Mouse (Mus musculus): ENCODE results near the gene Oit1. TPM values are rescaled to one million over a fixed set of nuclear protein-coding genes. Genes with fewer than 3 reads are reported as not detected.

Gene Oit1
- polyA plus RNA-seq, 1 experiment from 2014 or later = 0.22 TPM

- ATAC-seq (ENCODE audit: insufficient number of reproducible peaks, insufficient read depth, low FRiP score, low TSS enrichment, low read depth) = no peak
Measured at GRCm38 (mm10) chr14:8315169-8315568, 63.4 kb downstream of the Oit1 start.

GRCm38 (mm10) chr14:8314536-8314935 lies 64.0 kb downstream of the Oit1 start:
- no peak for ATAC-seq (ENCODE audit: insufficient number of reproducible peaks, insufficient read depth, low FRiP score, low TSS enrichment, low read depth)
- Histone ChIP-seq H3K9ac (no peak overlapping the region), H3K4me3 (no peak overlapping the region), H3K9me3 (no peaks in the 10 kb centered on the region), H3K27ac (no peak overlapping the region), H3K4me2 (no peak overlapping the region), H3K27me3 (peaks cover 42% of the 10 kb centered on the region), H3K4me1 (peaks cover 21% of the 10 kb centered on the region), H3K36me3 (no peaks in the 10 kb centered on the region)
- 20% methylated on average over 3 of the region's 3 CpGs for WGBS

More at GRCm38 (mm10) chr14:8315169-8315568, 63.4 kb downstream of the Oit1 start:
- no peak overlapping the region for H3K4me2 ChIP-seq
- no peak overlapping the region for H3K27ac ChIP-seq
- H3K27me3 ChIP-seq = peaks cover 42% of the 10 kb centered on the region
- no peak overlapping the region for H3K9ac ChIP-seq
- no peaks in the 10 kb centered on the region for H3K9me3 ChIP-seq
- no peak overlapping the region for H3K4me3 ChIP-seq
- WGBS = 79% methylated on average over 6 of the region's 6 CpGs
- peaks cover 21% of the 10 kb centered on the region for H3K4me1 ChIP-seq
- no peaks in the 10 kb centered on the region for H3K36me3 ChIP-seq

- Histone ChIP-seq H3K9ac (no peak overlapping the region), H3K4me1 (peaks cover 21% of the 10 kb centered on the region), H3K36me3 (no peaks in the 10 kb centered on the region), H3K27ac (no peak overlapping the region), H3K9me3 (no peaks in the 10 kb centered on the region), H3K27me3 (peaks cover 41% of the 10 kb centered on the region), H3K4me2 (no peak overlapping the region), H3K4me3 (no peak overlapping the region)
- WGBS = 42% methylated on average over 7 of the region's 7 CpGs
- ATAC-seq (ENCODE audit: insufficient number of reproducible peaks, insufficient read depth, low FRiP score, low TSS enrichment, low read depth) = no peak
Measured at GRCm38 (mm10) chr14:8313877-8314276, 64.7 kb downstream of the Oit1 start.

GRCm38 (mm10) chr14:8309621-8310141 lies 68.9 kb downstream of the Oit1 start:
- no peaks in the 10 kb centered on the region for H3K27me3 ChIP-seq
- ATAC-seq (ENCODE audit: insufficient number of reproducible peaks, insufficient read depth, low FRiP score, low TSS enrichment, low read depth) = no peak
- H3K9ac ChIP-seq = no peak overlapping the region
- H3K4me2 ChIP-seq = peak overlapping the region; percentile 18; the same call in 1 of the 2 replicates
- no peaks in the 10 kb centered on the region for H3K36me3 ChIP-seq
- no peaks in the 10 kb centered on the region for H3K9me3 ChIP-seq
- WGBS = 22% methylated on average over 9 of the region's 9 CpGs
- no peak overlapping the region for H3K4me3 ChIP-seq
- no peak overlapping the region for H3K27ac ChIP-seq
- H3K4me1 ChIP-seq = 0 out of 2 replicates have a peak, but pooled peaks cover 3% of the 10 kb centered on the region

GRCm38 (mm10) chr14:8308650-8309049 lies 69.9 kb downstream of the Oit1 start:
- 83% methylated on average over 3 of the region's 3 CpGs for WGBS
- H3K4me2 ChIP-seq = no peak overlapping the region
- no peaks in the 10 kb centered on the region for H3K9me3 ChIP-seq
- H3K4me1 ChIP-seq = 0 out of 2 replicates have a peak, but pooled peaks cover 3% of the 10 kb centered on the region
- H3K9ac ChIP-seq = no peak overlapping the region
- no peaks in the 10 kb centered on the region for H3K27me3 ChIP-seq
- no peak for ATAC-seq (ENCODE audit: insufficient number of reproducible peaks, insufficient read depth, low FRiP score, low TSS enrichment, low read depth)
- H3K36me3 ChIP-seq = no peaks in the 10 kb centered on the region
- no peak overlapping the region for H3K27ac ChIP-seq
- no peak overlapping the region for H3K4me3 ChIP-seq

GRCm38 (mm10) chr14:8306884-8307283 lies 71.7 kb downstream of the Oit1 start:
- Histone ChIP-seq H3K27me3 (no peaks in the 10 kb centered on the region), H3K4me1 (0 out of 2 replicates have a peak, but pooled peaks cover 3% of the 10 kb centered on the region), H3K9ac (no peak overlapping the region), H3K4me2 (no peak overlapping the region), H3K9me3 (no peaks in the 10 kb centered on the region), H3K27ac (no peak overlapping the region), H3K4me3 (no peak overlapping the region), H3K36me3 (no peaks in the 10 kb centered on the region)
- no peak for ATAC-seq (ENCODE audit: insufficient number of reproducible peaks, insufficient read depth, low FRiP score, low TSS enrichment, low read depth)
- 72% methylated on average over 6 of the region's 6 CpGs for WGBS

GRCm38 (mm10) chr14:8305014-8305413 lies 73.5 kb downstream of the Oit1 start:
- Histone ChIP-seq H3K4me1 (0 out of 2 replicates have a peak, but pooled peaks cover 3% of the 10 kb centered on the region), H3K36me3 (no peaks in the 10 kb centered on the region), H3K9me3 (no peaks in the 10 kb centered on the region), H3K9ac (no peak overlapping the region), H3K27me3 (no peaks in the 10 kb centered on the region), H3K4me2 (no peak overlapping the region), H3K27ac (no peak overlapping the region), H3K4me3 (no peak overlapping the region)
- no peak for ATAC-seq (ENCODE audit: insufficient number of reproducible peaks, insufficient read depth, low FRiP score, low TSS enrichment, low read depth)
- 40% methylated on average over 3 of the region's 3 CpGs for WGBS

- H3K27me3 ChIP-seq = no peaks in the 10 kb centered on the region
- H3K4me3 ChIP-seq = no peak overlapping the region
- no peaks in the 10 kb centered on the region for H3K36me3 ChIP-seq
- ATAC-seq (ENCODE audit: insufficient number of reproducible peaks, insufficient read depth, low FRiP score, low TSS enrichment, low read depth) = no peak
- H3K4me2 ChIP-seq = no peak overlapping the region
- 0 out of 2 replicates have a peak, but pooled peaks cover 3% of the 10 kb centered on the region for H3K4me1 ChIP-seq
- H3K9me3 ChIP-seq = no peaks in the 10 kb centered on the region
- no peak overlapping the region for H3K9ac ChIP-seq
- H3K27ac ChIP-seq = no peak overlapping the region
Measured at GRCm38 (mm10) chr14:8304082-8304481, 74.5 kb downstream of the Oit1 start.

- 0 out of 2 replicates have a peak, but pooled peaks cover 3% of the 10 kb centered on the region for H3K4me1 ChIP-seq
- no peak overlapping the region for H3K9ac ChIP-seq
- H3K4me3 ChIP-seq = no peak overlapping the region
- H3K27me3 ChIP-seq = no peaks in the 10 kb centered on the region
- no peaks in the 10 kb centered on the region for H3K9me3 ChIP-seq
- no peak overlapping the region for H3K27ac ChIP-seq
- H3K4me2 ChIP-seq = no peak overlapping the region
- 9% methylated on average over 10 of the region's 10 CpGs for WGBS
- ATAC-seq (ENCODE audit: insufficient number of reproducible peaks, insufficient read depth, low FRiP score, low TSS enrichment, low read depth) = no peak
- H3K36me3 ChIP-seq = no peaks in the 10 kb centered on the region
Measured at GRCm38 (mm10) chr14:8302687-8303086, 75.9 kb downstream of the Oit1 start.

GRCm38 (mm10) chr14:8300281-8300680 lies 78.3 kb downstream of the Oit1 start:
- H3K4me3 ChIP-seq = no peak overlapping the region
- ATAC-seq (ENCODE audit: insufficient number of reproducible peaks, insufficient read depth, low FRiP score, low TSS enrichment, low read depth) = no peak
- WGBS = 30% methylated on average over 8 of the region's 8 CpGs

More at GRCm38 (mm10) chr14:8300281-8300680, 78.3 kb downstream of the Oit1 start:
- Histone ChIP-seq H3K27ac (no peak overlapping the region), H3K4me1 (no peaks in the 10 kb centered on the region), H3K9ac (no peak overlapping the region), H3K4me2 (no peak overlapping the region), H3K9me3 (no peaks in the 10 kb centered on the region), H3K36me3 (no peaks in the 10 kb centered on the region), H3K27me3 (no peaks in the 10 kb centered on the region)
